Mouse (Mus musculus): ENCODE measurements at regions not wholly inside any gene's neighbourhood (a gene's known extent, or its start where the extent isn't known, plus 50 kb on each side); places are given as distances from the start of the nearest gene placed in this dataset.

DNA sequence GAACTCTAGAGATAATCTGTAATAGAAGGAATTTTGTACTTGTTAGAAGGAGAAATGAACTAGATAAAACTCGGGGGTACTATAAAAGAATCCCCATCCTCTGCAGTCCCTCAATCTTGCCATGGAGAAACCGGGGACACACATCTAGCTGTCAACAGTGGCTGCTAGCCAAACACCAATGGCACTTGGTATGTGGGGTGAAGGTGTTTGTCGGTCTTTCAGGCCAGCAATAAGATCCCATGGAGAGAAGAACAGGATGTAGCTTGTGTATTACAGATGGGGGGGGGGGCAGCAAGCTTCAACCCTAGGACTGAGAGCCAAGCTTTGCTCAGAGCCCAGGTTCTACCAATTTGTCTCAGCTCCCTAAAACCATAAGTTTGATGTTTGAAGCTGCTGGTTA, 132.5 kb upstream of the Peli2 start:
- Histone ChIP-seq H3K4me2 (ENCODE audit: low read depth) (no peak overlapping the region), H3K27ac (ENCODE audit: low read depth, low read length) (no peak overlapping the region), H3K9me3 (ENCODE audit: control insufficient read depth, low read length) (no peaks in the 10 kb centered on the region), H3K27me3 (ENCODE audit: control insufficient read depth, insufficient read depth, low read length) (no peaks in the 10 kb centered on the region), H3K36me3 (ENCODE audit: control insufficient read depth, insufficient read depth, low read length) (no peaks in the 10 kb centered on the region), H3K9ac (ENCODE audit: low read length) (no peak overlapping the region), H3K4me3 (ENCODE audit: low read depth, low read length) (no peak overlapping the region), H3K4me1 (ENCODE audit: control insufficient read depth, insufficient read depth, low read length) (no peaks in the 10 kb centered on the region)
- DNase-seq (ENCODE audit: low spot score): no peak
- no peak for ATAC-seq (ENCODE audit: insufficient read depth, low FRiP score, low TSS enrichment)
- 73% methylated on average over 3 of the region's 3 CpGs for WGBS

DNA sequence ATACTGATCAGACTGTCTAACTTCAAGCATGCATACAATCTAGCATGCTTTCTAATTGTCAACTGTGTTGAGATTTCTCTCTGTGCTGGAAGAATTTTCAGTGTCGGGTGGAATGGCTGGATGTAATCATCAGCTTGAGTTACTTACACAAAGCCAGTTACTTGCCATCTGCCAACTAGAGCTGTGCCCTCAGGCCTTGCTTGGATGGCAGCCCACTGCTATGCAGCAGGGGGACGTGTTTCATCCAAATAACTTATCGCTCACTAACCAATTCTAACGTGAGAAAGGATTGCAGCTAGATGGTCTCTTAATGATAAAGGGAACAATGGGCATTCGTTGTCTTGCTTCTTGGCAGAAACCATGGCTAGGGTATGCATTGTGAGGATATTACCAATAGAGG, 131.3 kb upstream of the Peli2 start:
- Histone ChIP-seq H3K4me1 (ENCODE audit: control insufficient read depth, insufficient read depth, low read length) (no peaks in the 10 kb centered on the region), H3K36me3 (ENCODE audit: control insufficient read depth, insufficient read depth, low read length) (no peaks in the 10 kb centered on the region), H3K9ac (ENCODE audit: low read length) (no peak overlapping the region), H3K27me3 (ENCODE audit: control insufficient read depth, insufficient read depth, low read length) (no peaks in the 10 kb centered on the region), H3K4me3 (ENCODE audit: low read depth, low read length) (no peak overlapping the region), H3K27ac (ENCODE audit: low read depth, low read length) (no peak overlapping the region), H3K4me2 (ENCODE audit: low read depth) (no peak overlapping the region), H3K9me3 (ENCODE audit: control insufficient read depth, low read length) (no peaks in the 10 kb centered on the region)
- 70% methylated on average over 5 of the region's 5 CpGs for WGBS
- no peak for DNase-seq (ENCODE audit: low spot score)
- ATAC-seq (ENCODE audit: insufficient read depth, low FRiP score, low TSS enrichment): no peak

DNA sequence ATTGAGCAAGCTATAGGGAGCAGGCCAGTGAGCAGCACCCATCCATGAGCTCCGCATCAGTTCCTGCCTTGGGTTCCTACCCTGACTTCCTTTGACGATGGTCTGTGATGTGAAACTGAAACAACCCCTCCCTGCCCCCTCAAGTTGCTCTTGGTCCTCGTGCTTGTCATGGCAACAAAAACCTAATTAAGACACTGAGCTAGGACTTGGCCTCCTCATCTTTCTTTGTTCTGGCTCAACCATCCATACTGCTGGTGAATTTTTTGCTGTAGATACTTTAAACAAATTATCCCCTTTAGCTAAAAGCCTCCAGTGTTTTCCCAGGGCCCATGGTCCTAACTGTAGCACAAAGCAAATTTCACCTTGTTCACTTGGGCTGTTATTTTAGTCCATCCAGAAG, 129.9 kb upstream of the Peli2 start:
- Histone ChIP-seq H3K27me3 (ENCODE audit: control insufficient read depth, insufficient read depth, low read length) (no peaks in the 10 kb centered on the region), H3K36me3 (ENCODE audit: control insufficient read depth, insufficient read depth, low read length) (no peaks in the 10 kb centered on the region), H3K4me2 (ENCODE audit: low read depth) (no peak overlapping the region), H3K9ac (ENCODE audit: low read length) (no peak overlapping the region), H3K4me3 (ENCODE audit: low read depth, low read length) (no peak overlapping the region), H3K27ac (ENCODE audit: low read depth, low read length) (no peak overlapping the region), H3K4me1 (ENCODE audit: control insufficient read depth, insufficient read depth, low read length) (no peaks in the 10 kb centered on the region), H3K9me3 (ENCODE audit: control insufficient read depth, low read length) (no peaks in the 10 kb centered on the region)
- ATAC-seq (ENCODE audit: insufficient read depth, low FRiP score, low TSS enrichment) (no peak), DNase-seq (ENCODE audit: low spot score) (no peak)
- WGBS: 71% methylated on average over 3 of the region's 3 CpGs

DNA sequence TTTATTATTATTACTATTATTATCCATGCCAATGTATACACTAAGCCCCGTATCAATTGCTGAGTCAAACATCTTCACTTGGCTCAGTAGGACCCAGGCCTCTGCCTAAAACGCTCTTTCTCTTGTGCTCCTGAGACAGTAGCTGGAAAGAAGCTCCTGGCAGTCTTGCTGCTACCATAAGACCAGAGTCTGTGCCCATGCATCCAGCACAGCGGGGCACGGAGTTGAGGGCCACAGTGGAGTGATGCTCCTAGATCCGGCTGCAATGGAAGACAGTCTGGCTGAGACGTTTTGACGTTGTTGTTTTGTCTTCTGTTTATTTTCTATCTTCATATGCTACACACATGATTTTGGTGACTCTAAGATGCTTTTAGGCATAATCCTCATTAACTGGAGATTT, 129.1 kb upstream of the Peli2 start:
- no peak for ATAC-seq (ENCODE audit: insufficient read depth, low FRiP score, low TSS enrichment)
- Histone ChIP-seq H3K36me3 (ENCODE audit: control insufficient read depth, insufficient read depth, low read length) (no peaks in the 10 kb centered on the region), H3K4me2 (ENCODE audit: low read depth) (no peak overlapping the region), H3K9ac (ENCODE audit: low read length) (no peak overlapping the region), H3K27me3 (ENCODE audit: control insufficient read depth, insufficient read depth, low read length) (no peaks in the 10 kb centered on the region), H3K4me3 (ENCODE audit: low read depth, low read length) (no peak overlapping the region), H3K9me3 (ENCODE audit: control insufficient read depth, low read length) (no peaks in the 10 kb centered on the region), H3K27ac (ENCODE audit: low read depth, low read length) (no peak overlapping the region), H3K4me1 (ENCODE audit: control insufficient read depth, insufficient read depth, low read length) (no peaks in the 10 kb centered on the region)
- DNase-seq (ENCODE audit: low spot score): no peak
- 95% methylated on average over 7 of the region's 7 CpGs for whole genome bisulfite sequencing

DNA sequence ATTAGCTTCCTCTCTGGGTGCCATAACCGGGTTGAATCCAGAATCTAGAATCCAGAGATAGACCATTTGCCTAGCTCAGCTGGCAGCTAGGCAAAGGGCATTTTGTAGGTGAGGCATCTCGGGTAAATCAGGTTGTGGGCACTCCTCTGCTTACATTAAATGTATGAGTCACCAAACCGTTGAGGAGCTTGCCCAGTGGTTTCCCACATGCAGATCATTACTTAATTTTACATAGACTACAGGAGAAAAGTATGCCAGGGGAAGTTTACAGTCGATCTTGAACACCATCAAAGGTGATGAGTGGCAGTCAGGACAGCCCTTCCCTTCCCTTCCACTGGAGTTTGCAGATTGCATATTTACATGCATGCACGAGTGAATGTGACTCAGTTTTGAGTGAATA, 128.5 kb upstream of the Peli2 start:
- no peak overlapping the region for H3K27ac ChIP-seq (ENCODE audit: low read depth, low read length)
- ATAC-seq (ENCODE audit: insufficient read depth, low FRiP score, low TSS enrichment): no peak
- no peaks in the 10 kb centered on the region for H3K4me1 ChIP-seq (ENCODE audit: control insufficient read depth, insufficient read depth, low read length)

DNA sequence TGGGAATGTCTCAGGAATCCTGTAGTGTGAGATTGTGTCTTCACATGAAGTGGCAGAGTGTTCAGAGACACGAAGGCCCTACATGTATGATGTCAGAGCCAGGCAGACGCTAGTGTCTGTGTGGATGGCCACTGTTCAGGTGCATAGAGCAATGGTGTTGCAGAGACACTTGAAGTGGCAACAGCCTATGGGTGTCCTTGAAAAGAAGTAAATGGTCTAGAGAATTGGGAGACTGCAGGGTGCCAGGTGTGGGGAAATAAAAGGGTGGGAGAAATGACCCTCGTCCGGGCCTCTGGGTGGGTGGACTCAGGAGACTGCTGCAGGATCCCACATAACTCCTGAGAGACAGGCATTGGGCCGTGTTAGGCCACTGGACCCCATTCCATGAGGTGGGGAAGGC, 127.8 kb upstream of the Peli2 start:
- ATAC-seq (ENCODE audit: insufficient read depth, low FRiP score, low TSS enrichment): no peak
- no peak for DNase-seq (ENCODE audit: low spot score)
- Histone ChIP-seq H3K4me1 (ENCODE audit: control insufficient read depth, insufficient read depth, low read length) (no peaks in the 10 kb centered on the region), H3K27me3 (ENCODE audit: control insufficient read depth, insufficient read depth, low read length) (no peaks in the 10 kb centered on the region), H3K36me3 (ENCODE audit: control insufficient read depth, insufficient read depth, low read length) (no peaks in the 10 kb centered on the region), H3K4me2 (ENCODE audit: low read depth) (no peak overlapping the region), H3K9me3 (ENCODE audit: control insufficient read depth, low read length) (no peaks in the 10 kb centered on the region), H3K4me3 (ENCODE audit: low read depth, low read length) (no peak overlapping the region), H3K27ac (ENCODE audit: low read depth, low read length) (no peak overlapping the region), H3K9ac (ENCODE audit: low read length) (no peak overlapping the region)
- WGBS: 86% methylated on average over 5 of the region's 5 CpGs

More for the DNA sequence above, 128.5 kb upstream of the Peli2 start:
- 81% methylated on average over 5 of the region's 5 CpGs for WGBS
- Histone ChIP-seq H3K36me3 (ENCODE audit: control insufficient read depth, insufficient read depth, low read length) (no peaks in the 10 kb centered on the region), H3K4me3 (ENCODE audit: low read depth, low read length) (no peak overlapping the region), H3K9me3 (ENCODE audit: control insufficient read depth, low read length) (no peaks in the 10 kb centered on the region), H3K4me2 (ENCODE audit: low read depth) (no peak overlapping the region), H3K27me3 (ENCODE audit: control insufficient read depth, insufficient read depth, low read length) (no peaks in the 10 kb centered on the region), H3K9ac (ENCODE audit: low read length) (no peak overlapping the region)
- DNase-seq (ENCODE audit: low spot score): no peak

DNA sequence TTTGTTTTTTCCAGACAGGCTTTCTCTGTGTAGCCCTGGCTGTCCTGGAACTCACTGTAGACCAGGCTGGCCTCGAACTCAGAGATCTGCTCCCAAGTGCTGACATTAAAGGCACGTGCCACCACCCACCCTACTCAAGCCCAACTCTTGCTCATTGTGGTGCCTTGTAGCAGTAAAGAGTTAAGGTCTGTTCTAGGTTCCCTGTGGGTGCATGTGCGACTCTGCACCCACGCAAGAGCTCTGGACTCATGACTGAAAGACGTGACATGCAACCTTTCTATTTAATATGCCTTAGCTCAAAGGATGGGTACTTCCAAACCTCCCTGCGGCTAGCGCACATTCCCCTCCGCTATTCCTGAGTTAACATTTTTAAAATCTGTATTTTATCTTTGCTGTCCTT, 121.7 kb upstream of the Peli2 start:
- ATAC-seq (ENCODE audit: insufficient read depth, low FRiP score, low TSS enrichment) (no peak), DNase-seq (ENCODE audit: low spot score) (no peak)
- no peaks in the 10 kb centered on the region for H3K9me3 ChIP-seq (ENCODE audit: control insufficient read depth, low read length)

DNA sequence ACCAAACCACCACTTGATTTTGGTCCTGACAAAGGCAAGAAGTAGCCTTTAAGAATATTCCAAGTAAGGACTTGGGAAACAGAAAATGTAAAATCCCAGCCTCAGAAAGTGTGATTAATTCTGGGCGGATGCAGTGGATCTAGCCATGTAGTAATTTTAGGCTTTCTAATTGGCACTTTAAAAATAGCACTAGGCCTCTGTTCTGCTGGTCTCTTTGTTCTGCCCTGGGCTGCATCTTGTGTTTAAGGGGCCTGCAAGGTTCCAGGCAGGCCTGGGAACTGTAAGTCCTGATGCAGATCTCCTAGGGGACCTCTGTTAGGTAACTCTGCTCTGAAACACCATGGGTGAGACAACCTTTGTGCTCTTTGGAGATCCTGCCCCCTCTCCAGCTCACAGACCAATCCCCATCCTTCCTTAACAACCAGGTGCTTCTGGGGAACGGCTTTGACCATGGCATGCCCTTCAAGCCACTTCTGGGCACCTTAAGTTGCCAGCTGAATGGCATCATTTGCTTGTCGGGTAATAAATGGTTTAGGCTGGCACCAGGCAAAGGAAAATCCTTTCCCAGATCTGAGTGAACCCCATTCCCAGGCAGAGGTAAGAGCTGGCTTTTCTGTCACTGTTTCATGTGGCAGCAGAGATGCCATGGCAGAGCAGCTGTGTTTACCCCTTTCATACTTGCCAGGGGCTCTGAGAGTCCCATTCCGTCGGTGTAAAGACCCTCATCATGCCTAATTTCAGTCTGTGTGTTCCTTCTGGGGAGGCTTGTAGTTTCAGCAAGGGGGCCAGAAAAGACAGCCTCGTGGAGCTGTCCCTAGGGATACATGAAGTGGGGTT, 115.3 kb upstream of the Peli2 start:
- 75% methylated on average over 6 of the region's 6 CpGs for WGBS
- Histone ChIP-seq H3K4me3 (ENCODE audit: low read depth, low read length) (no peak overlapping the region), H3K9me3 (ENCODE audit: control insufficient read depth, low read length) (no peaks in the 10 kb centered on the region), H3K9ac (ENCODE audit: low read length) (no peak overlapping the region), H3K27me3 (ENCODE audit: control insufficient read depth, insufficient read depth, low read length) (no peaks in the 10 kb centered on the region), H3K4me1 (ENCODE audit: control insufficient read depth, insufficient read depth, low read length) (no peaks in the 10 kb centered on the region), H3K4me2 (ENCODE audit: low read depth) (no peak overlapping the region), H3K27ac (ENCODE audit: low read depth, low read length) (no peak overlapping the region), H3K36me3 (ENCODE audit: control insufficient read depth, insufficient read depth, low read length) (no peaks in the 10 kb centered on the region)
- DNase-seq (ENCODE audit: low spot score) (no peak), ATAC-seq (ENCODE audit: insufficient read depth, low FRiP score, low TSS enrichment) (no peak)

More for the DNA sequence above, 121.7 kb upstream of the Peli2 start:
- Histone ChIP-seq H3K36me3 (ENCODE audit: control insufficient read depth, insufficient read depth, low read length) (no peaks in the 10 kb centered on the region), H3K4me3 (ENCODE audit: low read depth, low read length) (no peak overlapping the region), H3K27me3 (ENCODE audit: control insufficient read depth, insufficient read depth, low read length) (no peaks in the 10 kb centered on the region), H3K4me1 (ENCODE audit: control insufficient read depth, insufficient read depth, low read length) (no peaks in the 10 kb centered on the region), H3K9ac (ENCODE audit: low read length) (no peak overlapping the region), H3K27ac (ENCODE audit: low read depth, low read length) (no peak overlapping the region), H3K4me2 (ENCODE audit: low read depth) (no peak overlapping the region)
- 95% methylated on average over 8 of the region's 8 CpGs for WGBS

DNA sequence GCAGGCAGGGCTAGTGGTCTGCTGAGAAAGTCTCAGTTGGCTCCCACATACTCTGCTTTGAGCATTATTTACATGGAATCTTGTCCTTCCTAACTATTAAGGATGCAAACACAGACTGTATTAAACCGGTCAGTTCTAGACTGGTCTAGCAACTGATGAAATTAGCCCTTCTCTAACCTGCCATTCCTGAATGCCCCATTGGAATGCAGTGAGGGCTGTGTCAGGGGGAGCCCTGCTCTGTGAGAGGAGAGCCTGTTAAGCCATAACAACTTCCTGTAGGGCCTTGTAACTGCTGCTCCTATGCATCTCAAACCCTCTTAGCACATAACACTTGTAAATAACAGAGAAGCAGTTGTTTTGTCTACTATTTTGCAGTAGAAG, 114.7 kb upstream of the Peli2 start:
- Histone ChIP-seq H3K36me3 (ENCODE audit: control insufficient read depth, insufficient read depth, low read length) (no peaks in the 10 kb centered on the region), H3K9me3 (ENCODE audit: control insufficient read depth, low read length) (no peaks in the 10 kb centered on the region), H3K4me1 (ENCODE audit: control insufficient read depth, insufficient read depth, low read length) (no peaks in the 10 kb centered on the region), H3K4me3 (ENCODE audit: low read depth, low read length) (no peak overlapping the region), H3K4me2 (ENCODE audit: low read depth) (no peak overlapping the region), H3K9ac (ENCODE audit: low read length) (no peak overlapping the region), H3K27ac (ENCODE audit: low read depth, low read length) (no peak overlapping the region), H3K27me3 (ENCODE audit: control insufficient read depth, insufficient read depth, low read length) (no peaks in the 10 kb centered on the region)
- no peak for DNase-seq (ENCODE audit: low spot score)
- no peak for ATAC-seq (ENCODE audit: insufficient read depth, low FRiP score, low TSS enrichment)
- 78% methylated on average over 1 of the region's 1 CpGs for WGBS

Data from neural tube, embryonic 11.5 days (tissue).